Mouse (Mus musculus): ENCODE data around the gene Olfr884. TPM values are rescaled to one million over a fixed set of nuclear protein-coding genes. Genes with fewer than 3 reads are reported as not detected.

Olfr884 gene
- polyA plus RNA-seq (2014; fragmentation: Illumina TruSeq; extraction: RNeasy Lipid Tissue Mini Kit (QIAGEN cat#74804); ENCODE audit: low read depth, low replicate concordance) = not detected

DNA sequence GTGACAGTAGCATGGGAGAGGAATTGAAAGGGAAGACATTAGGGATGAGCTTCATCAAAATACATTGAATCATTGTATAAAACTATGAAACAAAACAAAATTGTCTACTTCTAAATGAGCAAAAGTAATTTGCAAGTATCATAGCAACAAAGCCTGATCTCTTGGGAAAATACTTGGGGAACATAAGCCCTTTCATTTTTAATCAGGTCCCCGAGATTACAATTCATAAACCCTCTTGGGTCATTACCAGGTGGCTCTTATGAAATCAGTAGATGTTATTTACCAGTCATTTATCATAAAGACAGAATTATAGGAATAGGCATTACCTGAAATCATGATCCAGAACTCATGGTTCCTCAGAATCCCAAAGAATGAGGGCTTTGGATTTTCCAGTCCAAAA lies at the start of gene Olfr884:
TSS of gene Olfr884 (plus strand) at position 301 of the 400 bp plus-strand sequence.

DNA sequence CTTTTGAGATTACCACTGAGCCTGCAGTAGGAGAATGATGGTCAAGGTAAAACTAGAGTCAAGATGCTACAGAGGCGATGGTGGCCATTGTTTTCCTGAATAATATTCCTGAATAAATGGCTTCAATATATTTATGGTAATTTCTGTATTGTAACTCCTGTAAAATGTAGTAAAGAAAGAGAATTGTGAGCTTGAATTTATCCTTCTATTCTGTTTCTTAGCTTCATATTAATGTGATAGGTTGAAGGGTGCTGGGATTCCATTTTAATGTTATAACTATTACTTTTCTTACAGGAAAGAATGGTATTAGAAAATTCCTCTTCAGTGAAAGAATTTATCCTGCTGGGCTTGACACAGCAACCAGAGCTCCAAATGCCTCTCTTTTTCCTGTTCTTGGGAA lies 20.8 kb upstream of the Olfr884 start, which contains the start of gene Olfr883:
TSS of gene Olfr883 (plus strand) at position 301 of the 400 bp plus-strand sequence.

DNA sequence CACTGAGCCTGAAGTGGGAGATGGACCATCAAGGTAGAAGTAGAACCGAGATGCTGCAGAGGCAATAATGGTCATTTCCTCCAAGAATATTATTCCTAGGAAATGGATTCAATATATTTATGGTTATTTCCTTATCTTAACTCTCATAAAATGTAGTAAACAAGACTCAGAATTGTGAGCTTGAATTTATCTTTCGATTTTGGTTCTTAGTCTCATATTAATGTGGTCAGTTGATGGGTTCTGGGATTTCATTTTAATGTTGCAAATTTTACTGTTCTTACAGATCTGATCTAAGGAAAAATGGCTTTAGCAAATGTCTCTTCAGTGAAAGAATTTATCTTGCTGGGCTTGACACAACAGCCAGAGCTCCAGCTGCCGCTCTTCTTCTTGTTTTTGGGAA lies 14.7 kb downstream of the Olfr884 start, which contains the start of gene Olfr885:
TSS of gene Olfr885 (plus strand) at position 301 of the 400 bp plus-strand sequence.

DNA sequence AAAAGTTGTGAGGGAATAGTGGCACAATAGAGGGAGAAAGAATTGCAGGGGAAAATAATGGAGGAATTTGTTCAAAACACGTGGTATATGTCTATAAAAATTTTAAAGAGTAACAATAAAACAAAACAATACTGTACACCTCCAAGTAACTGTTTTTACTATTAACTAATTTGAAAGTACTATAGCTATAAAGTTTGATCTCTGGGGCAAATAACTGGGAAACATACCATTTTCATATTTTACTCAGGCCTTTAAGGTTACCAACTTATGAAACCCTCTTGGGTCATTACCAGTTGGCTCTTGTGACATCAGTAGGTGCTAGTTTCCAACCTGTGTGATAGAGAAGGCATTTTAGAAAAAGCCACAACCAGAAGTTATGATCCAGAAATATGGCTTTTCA lies 37.4 kb downstream of the Olfr884 start, which contains the start of gene Olfr887:
TSS of gene Olfr887 (plus strand) at position 301 of the 400 bp plus-strand sequence.

Other genes starting within 250 kb of the Olfr884 start
- not detected for gene Olfr876, start 243.5 kb upstream of the Olfr884 start, polyA plus RNA-seq (2014; fragmentation: Illumina TruSeq; extraction: RNeasy Lipid Tissue Mini Kit (QIAGEN cat#74804); ENCODE audit: low read depth, low replicate concordance)
- gene Olfr877, start 192.3 kb upstream of the Olfr884 start, polyA plus RNA-seq (2014; fragmentation: Illumina TruSeq; extraction: RNeasy Lipid Tissue Mini Kit (QIAGEN cat#74804); ENCODE audit: low read depth, low replicate concordance) = not detected
- not detected for gene Olfr145, start 149.8 kb upstream of the Olfr884 start, polyA plus RNA-seq (2014; fragmentation: Illumina TruSeq; extraction: RNeasy Lipid Tissue Mini Kit (QIAGEN cat#74804); ENCODE audit: low read depth, low replicate concordance)
- gene Olfr878, start 128.7 kb upstream of the Olfr884 start, polyA plus RNA-seq (2014; fragmentation: Illumina TruSeq; extraction: RNeasy Lipid Tissue Mini Kit (QIAGEN cat#74804); ENCODE audit: low read depth, low replicate concordance) = not detected
- not detected for gene Olfr881, start 54.7 kb upstream of the Olfr884 start, polyA plus RNA-seq (2014; fragmentation: Illumina TruSeq; extraction: RNeasy Lipid Tissue Mini Kit (QIAGEN cat#74804); ENCODE audit: low read depth, low replicate concordance)
- gene Olfr883, start 20.7 kb upstream of the Olfr884 start, polyA plus RNA-seq (2014; fragmentation: Illumina TruSeq; extraction: RNeasy Lipid Tissue Mini Kit (QIAGEN cat#74804); ENCODE audit: low read depth, low replicate concordance) = not detected
- not detected for gene Olfr885, start 14.8 kb downstream of the Olfr884 start, polyA plus RNA-seq (2014; fragmentation: Illumina TruSeq; extraction: RNeasy Lipid Tissue Mini Kit (QIAGEN cat#74804); ENCODE audit: low read depth, low replicate concordance)
- gene Olfr887, start 37.5 kb downstream of the Olfr884 start, polyA plus RNA-seq (2014; fragmentation: Illumina TruSeq; extraction: RNeasy Lipid Tissue Mini Kit (QIAGEN cat#74804); ENCODE audit: low read depth, low replicate concordance) = not detected
- not detected for gene Olfr888, start 61.6 kb downstream of the Olfr884 start, polyA plus RNA-seq (2014; fragmentation: Illumina TruSeq; extraction: RNeasy Lipid Tissue Mini Kit (QIAGEN cat#74804); ENCODE audit: low read depth, low replicate concordance)
- gene Olfr889, start 68.6 kb downstream of the Olfr884 start, polyA plus RNA-seq (2014; fragmentation: Illumina TruSeq; extraction: RNeasy Lipid Tissue Mini Kit (QIAGEN cat#74804); ENCODE audit: low read depth, low replicate concordance) = not detected
- gene Olfr890, start 96.0 kb downstream of the Olfr884 start, polyA plus RNA-seq (2014; fragmentation: Illumina TruSeq; extraction: RNeasy Lipid Tissue Mini Kit (QIAGEN cat#74804); ENCODE audit: low read depth, low replicate concordance) = not detected
- not detected for gene Olfr891, start 134.3 kb downstream of the Olfr884 start, polyA plus RNA-seq (2014; fragmentation: Illumina TruSeq; extraction: RNeasy Lipid Tissue Mini Kit (QIAGEN cat#74804); ENCODE audit: low read depth, low replicate concordance)
- not detected for gene Olfr893, start 161.8 kb downstream of the Olfr884 start, polyA plus RNA-seq (2014; fragmentation: Illumina TruSeq; extraction: RNeasy Lipid Tissue Mini Kit (QIAGEN cat#74804); ENCODE audit: low read depth, low replicate concordance)
- gene Olfr894, start 171.5 kb downstream of the Olfr884 start, polyA plus RNA-seq (2014; fragmentation: Illumina TruSeq; extraction: RNeasy Lipid Tissue Mini Kit (QIAGEN cat#74804); ENCODE audit: low read depth, low replicate concordance) = not detected
- gene Olfr143, start 206.2 kb downstream of the Olfr884 start, polyA plus RNA-seq (2014; fragmentation: Illumina TruSeq; extraction: RNeasy Lipid Tissue Mini Kit (QIAGEN cat#74804); ENCODE audit: low read depth, low replicate concordance) = not detected
- gene Olfr895, start 221.3 kb downstream of the Olfr884 start, polyA plus RNA-seq (2014; fragmentation: Illumina TruSeq; extraction: RNeasy Lipid Tissue Mini Kit (QIAGEN cat#74804); ENCODE audit: low read depth, low replicate concordance) = not detected
- gene Olfr896-ps1, start 244.6 kb downstream of the Olfr884 start, polyA plus RNA-seq (2014; fragmentation: Illumina TruSeq; extraction: RNeasy Lipid Tissue Mini Kit (QIAGEN cat#74804); ENCODE audit: low read depth, low replicate concordance) = not detected